Mouse (Mus musculus): ENCODE results near the gene Jade3.
"Not testable (repeated sequence)": the region's sequence is repeated elsewhere in the genome, so short reads cannot be mapped to it uniquely, and the experiment has no call there.

Gene Jade3

DNA sequence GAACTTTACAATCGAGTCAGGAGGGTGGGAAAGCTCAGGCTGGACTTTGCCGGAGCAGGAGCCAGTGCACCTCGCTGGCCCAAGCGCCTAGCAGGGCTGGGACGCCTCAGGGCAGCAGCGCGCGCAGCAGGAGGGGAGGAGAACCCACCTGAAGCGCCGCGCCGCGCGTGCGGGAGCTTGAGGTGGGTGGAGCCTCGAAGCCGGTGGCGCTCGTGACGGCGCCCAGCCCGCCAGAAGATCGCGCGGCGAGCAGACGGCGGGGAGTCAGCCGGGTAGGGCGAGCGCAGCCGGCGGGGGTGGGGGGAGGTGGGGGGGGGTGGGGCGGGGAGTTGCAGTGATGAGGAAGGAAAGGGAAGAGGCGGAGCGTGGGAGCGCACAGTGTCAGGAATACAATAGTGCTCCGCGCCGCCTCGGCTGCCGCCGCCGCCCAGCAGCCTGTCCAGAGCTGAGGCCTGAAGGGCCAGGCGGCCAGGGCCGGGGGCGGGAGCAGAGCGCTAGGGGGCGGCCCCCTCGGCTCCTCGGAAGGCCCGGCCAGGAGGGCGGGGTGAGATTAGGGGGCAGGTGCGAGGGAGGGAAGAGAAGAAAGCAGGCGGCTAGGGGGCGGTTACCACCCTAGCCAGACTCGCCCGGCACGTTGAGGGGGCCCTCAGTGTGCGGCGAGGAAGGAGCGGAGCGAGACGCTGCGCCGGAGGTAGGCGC lies at the start of gene Jade3:
TSS of gene Jade3 (plus strand) at position 549 of the 699 bp plus-strand sequence.
- peak; percentile 55 for DNase-seq (ENCODE audit: low spot score)

DNA sequence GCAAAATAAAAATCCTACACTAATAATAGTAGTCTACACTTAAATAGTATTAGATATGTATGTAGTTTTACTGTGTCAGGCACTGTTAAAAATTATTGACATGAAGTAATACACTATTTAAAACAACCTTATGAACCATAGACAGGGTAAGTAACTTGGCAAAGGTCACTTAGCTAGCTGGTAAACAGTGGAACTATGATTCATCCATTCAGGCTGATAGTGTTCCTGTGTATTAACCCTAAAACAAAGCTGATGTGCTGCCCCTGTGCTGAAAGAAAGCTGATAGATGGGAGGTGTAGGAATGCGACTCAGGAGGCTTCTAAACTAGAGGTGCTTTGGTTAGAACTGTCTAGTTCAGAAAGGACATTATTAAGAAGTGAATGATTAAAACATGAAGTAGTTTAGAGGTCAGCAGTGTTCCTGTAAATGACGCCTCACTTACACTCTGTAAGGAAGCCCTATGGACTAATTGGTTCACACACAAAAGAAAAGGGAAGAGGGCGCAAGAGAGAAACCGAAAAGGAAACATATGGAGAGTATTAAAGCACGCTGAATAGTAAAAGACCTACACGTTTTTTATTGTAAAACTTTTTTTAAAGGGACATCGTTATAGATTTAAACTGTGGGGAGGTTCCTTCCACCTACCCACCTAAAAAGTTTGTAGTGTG lies 46.0 kb upstream of the Jade3 start:
- no peak for DNase-seq (ENCODE audit: low spot score)

DNA sequence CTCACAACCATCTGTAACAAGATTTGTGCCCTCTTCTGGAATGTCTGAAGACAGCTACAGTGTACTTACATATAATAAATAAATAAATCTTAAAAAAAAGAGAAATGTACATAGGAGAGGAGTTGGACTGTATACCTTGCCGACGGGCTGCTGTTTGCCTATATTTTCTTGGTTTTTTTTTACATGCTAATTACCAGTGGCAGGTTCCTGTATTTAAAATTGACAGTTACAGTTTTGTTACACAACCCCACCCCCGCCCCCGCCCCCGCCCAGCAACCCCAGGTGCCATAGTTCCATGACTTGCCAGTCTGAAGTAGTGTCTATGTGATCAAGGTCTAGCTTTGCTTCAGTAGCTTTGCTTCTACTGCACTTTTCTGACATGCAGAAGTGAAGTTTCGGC lies 43.2 kb upstream of the Jade3 start:
- DNase-seq (ENCODE audit: low spot score), result no peak

- DNase-seq (ENCODE audit: low spot score), result no peak
Observed at GRCm38 (mm10) chrX:20387006-20387405, 38.5 kb upstream of the Jade3 start.

GRCm38 (mm10) chrX:20391964-20392363 lies 33.5 kb upstream of the Jade3 start:
- not testable (repeated sequence) for DNase-seq (ENCODE audit: low spot score)

GRCm38 (mm10) chrX:20392942-20393341 lies 32.5 kb upstream of the Jade3 start:
- no peak for DNase-seq (ENCODE audit: low spot score)

- DNase-seq (ENCODE audit: low spot score), result no peak
Observed at GRCm38 (mm10) chrX:20404068-20404467, 21.4 kb upstream of the Jade3 start.

DNA sequence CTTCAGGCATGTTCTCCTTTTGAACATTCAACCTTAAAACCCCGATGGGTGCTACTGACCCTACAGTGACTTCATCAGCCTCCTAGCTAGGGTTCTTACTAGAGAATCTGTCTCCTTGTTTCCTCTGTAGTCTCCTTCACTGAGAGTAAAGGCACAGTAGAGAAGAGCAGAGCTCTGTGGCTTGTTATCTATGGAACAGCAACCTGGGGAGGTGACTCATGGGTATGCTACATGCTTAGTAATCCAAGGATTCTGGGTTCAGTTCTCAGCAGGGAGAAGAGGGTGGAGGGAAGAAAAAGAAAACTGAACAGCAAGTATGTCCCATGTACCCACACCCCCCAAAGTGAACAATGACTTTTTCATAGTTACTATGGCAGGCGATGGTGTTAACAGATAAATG lies 18.6 kb upstream of the Jade3 start:
- no peak for DNase-seq (ENCODE audit: low spot score)

- no peak for DNase-seq (ENCODE audit: low spot score)
Observed at GRCm38 (mm10) chrX:20407676-20408075, 17.8 kb upstream of the Jade3 start.

- no peak for DNase-seq (ENCODE audit: low spot score)
Observed at GRCm38 (mm10) chrX:20411382-20411781, 14.1 kb upstream of the Jade3 start.

DNA sequence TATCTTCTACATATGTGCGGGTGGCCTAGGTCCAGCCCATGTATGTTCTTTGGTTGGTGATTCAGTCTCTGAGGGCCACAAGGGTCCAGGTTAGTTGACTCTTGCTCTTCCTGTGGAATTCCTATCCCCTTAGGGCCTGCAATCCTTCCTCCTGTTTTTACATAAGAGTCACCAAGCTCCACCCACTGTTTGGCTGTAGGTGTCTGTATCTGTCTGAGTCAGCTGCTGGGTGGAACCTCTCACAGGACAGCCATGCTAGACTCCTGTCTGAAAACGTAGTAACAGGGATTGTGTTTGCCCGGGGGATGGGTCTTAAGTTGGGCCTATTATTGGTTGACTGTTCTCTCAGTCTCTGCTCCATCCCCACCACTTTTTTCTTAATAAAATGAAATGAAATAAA lies 13.3 kb upstream of the Jade3 start:
- no peak for DNase-seq (ENCODE audit: low spot score)

DNA sequence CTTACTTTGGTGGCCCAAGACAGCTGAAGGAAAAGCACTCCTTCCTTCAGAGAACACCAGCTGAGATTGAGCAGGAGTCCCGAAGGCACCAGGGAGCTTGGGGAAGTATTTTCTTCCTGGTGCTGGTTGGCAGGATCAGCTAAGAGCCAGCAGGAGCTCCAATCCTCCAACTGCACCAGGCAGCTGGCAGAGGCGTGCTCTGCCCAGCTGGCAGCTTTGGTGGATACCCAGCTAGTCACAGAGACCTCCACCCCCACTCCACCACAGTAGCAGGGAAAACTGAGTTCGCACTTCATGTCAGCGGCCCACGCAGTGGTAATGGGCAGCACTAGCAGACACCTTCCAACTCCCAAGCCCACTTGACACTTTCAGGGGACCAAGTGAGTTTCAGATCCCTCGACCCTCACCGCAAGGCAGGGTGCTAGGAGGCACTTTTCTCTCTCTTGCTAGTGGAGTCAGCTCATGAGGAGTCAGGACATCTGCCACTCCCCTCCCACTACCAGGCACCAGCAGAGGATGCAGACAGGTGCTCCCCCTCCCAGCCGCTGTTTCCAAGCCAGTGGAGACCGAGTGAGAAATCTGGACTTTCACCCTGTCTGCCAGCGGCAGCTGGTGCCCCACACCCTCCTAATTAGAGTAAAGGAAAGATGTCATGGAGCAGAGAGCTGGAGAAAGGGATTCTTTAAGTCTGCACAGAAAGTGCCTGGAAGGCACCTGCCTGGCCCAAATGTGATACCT lies 10.4 kb upstream of the Jade3 start:
- DNase-seq (ENCODE audit: low spot score), result no peak

GRCm38 (mm10) chrX:20418461-20418860 lies 7.0 kb upstream of the Jade3 start:
- DNase-seq (ENCODE audit: low spot score), result no peak

DNA sequence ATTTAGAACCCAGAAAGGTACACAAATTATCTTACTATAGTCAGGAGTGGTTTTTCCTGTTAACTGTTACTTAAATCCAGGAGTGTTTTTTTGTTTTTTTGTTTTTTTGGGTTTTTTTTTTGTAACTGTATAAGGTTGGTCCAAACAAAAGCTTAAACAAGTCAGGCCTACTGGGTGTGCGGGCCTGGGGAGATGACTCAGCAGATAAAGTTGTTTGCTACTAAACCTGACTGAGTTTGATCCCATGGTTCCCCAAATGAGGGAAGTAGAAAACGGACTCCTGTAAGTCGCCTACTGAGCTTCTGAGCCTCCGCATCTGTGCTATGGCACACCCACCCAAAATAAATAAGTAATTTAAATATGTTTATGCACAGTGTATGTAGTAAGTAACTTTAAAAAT lies 6.0 kb upstream of the Jade3 start:
- DNase-seq (ENCODE audit: low spot score), result no peak

DNA sequence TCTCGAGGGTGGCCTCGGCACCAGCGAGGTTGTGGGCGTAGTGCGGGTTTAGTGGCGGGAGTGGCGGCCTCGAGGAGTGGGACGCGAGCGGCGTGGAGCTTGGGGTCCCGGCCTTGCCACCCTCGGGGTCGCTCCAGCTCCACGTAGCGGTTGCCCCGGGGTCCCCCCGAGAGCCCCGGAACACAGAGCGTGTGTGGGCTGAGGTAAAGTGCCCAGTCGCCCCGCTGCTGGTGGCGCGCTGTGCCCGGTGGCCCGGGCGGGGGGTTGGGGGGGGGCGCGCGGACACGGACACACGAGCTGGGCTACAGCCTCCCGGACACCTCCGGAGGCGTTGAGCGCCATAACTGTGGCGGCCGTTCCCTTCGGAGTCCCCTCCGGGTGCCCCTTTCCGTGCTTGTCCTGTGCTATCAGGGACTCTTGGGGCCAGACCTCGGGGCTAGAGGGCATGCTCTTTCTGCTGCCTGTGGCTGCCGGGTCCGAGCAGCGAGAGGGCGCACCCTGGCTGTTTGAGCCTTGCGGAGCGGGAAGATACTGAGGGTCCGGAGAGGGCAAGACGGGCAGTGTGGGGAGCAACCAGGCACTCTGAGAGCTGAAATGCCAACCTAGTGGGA lies 456 bp downstream of the Jade3 start:
- peak; percentile 19 for DNase-seq (ENCODE audit: low spot score)

GRCm38 (mm10) chrX:20483213-20483612 lies 57.7 kb downstream of the Jade3 start:
- DNase-seq (ENCODE audit: low spot score), result no peak

GRCm38 (mm10) chrX:20497682-20498081 lies 72.2 kb downstream of the Jade3 start:
- no peak for DNase-seq (ENCODE audit: low spot score)

GRCm38 (mm10) chrX:20520290-20520939 lies 94.9 kb downstream of the Jade3 start:
- DNase-seq (ENCODE audit: low spot score), result no peak

DNA sequence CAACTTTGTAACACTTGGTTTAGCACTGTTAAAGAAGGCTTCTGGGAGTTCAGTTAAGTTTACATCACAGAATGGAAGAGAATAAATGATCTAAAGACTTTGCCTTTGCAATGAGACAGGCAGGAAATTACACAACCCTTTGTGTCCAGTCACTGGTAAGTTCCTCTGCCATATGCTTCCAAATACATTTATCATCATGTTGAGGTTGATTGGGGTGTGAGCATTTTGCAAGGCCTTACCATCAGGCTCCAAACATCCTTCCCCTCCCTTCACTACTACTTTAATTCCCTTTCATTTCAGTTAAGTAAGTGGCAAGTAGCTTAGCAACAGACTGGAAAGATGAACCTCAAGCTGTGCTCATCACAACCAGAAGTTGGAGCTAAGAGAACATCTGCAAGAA lies 96.1 kb downstream of the Jade3 start:
- no peak for DNase-seq (ENCODE audit: low spot score)

DNA sequence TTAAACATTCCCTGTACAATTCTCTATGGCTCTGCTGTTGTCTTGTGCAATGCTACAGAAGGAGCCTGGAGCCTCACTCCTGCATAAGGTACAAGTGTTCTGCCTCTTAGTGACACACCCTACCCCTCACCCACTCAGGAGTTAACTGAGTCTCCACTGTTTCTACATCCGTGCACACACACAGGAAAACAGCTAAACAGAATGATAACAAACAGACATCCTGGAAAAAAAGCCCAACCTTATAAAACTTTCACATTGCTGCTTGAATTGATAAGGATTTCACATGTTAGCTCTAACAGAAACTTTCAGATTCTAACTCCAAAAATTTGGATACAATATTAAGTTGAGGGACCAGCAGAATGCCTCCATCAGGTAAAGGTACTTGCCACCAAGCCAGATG lies 107.1 kb downstream of the Jade3 start:
- DNase-seq (ENCODE audit: low spot score), result no peak

DNA sequence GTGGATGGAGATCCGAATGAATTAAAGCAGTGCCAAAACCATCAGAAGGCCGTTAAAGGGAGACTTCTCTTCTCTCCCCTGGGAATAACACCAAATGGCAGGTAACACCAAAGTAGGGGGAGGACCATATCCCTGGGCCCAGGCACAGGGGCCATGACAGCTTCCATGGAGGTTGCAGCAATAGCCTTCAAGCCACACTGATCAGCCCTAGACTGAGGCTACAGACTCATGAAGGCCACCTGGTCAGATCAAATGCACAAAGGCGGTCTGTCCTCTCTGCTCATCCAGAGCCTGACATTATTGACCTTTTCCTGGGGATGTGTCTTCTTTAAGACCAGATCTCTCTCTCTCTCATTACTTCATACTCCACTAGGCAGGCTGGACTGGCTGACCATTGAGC lies 118.4 kb downstream of the Jade3 start:
- DNase-seq (ENCODE audit: low spot score), result no peak

- peak; percentile 3 for DNase-seq (ENCODE audit: low spot score)
Observed at GRCm38 (mm10) chrX:20547609-20548008, 122.1 kb downstream of the Jade3 start.

Measured in ovary, postnatal 14 days (tissue).